Mouse (Mus musculus): ENCODE results near the gene Sit1.

Sit1 gene

DNA sequence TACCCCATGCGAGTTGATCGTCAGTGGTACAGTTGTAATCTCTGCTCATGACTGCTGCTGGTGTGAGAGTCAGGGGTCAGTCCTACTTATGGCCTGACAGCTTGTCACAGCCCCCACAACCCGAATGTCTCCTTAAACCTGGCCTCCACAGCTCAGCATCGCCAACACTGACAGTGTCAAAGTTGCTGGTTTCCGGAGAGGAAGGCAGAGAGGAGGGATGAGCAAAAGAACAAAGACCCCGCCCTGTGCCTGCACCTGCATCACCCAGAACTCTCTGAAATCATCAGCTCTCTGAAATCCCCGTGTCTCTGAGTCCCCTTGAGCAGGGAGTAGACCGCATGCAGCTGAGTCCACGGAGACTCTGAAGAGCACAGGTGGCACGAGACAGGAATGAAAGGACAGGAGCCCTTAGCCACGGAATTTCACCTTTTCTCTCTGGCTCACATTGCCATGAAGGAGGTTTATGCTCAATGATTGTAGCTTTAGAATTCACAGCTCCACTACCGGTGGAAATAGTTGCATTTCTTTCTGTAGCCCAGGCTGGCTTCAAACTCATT, at the start of gene Sit1:
Gene Sit1 (minus strand): TSS at position 200 of the 557 bp plus-strand sequence.
- in situ Hi-C loops (cut with MboI, MseI), result loop anchor here (5.0 kb wide), 1 partner anchor 41 kb away; the partner anchor contains the start of gene Tesk1

GRCm38 (mm10) chr4:43533270-43533669, 49.7 kb upstream of the Sit1 start:
- in situ Hi-C loops (cut with MboI, MseI), result no loop called here

DNA sequence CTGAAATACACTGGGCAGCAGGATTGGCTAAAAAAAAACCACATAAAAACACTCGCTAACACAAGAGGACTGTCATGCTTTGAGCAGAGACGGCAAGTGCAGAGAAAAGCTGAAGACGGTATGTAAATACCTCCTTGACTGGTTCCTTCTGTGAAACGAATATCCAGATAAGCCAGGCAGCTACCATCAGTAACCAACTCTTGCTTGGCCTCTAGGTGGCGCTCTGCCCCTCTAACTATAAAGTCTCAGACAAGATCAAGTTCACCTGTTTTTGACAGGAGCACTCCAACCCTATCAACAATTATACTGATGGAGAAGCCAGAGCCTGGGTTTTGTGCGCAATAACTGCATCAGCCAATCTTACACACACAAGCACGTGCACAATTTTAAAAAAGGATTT, 47.0 kb upstream of the Sit1 start:
- in situ Hi-C loops (cut with MboI, MseI), result no loop called here

DNA sequence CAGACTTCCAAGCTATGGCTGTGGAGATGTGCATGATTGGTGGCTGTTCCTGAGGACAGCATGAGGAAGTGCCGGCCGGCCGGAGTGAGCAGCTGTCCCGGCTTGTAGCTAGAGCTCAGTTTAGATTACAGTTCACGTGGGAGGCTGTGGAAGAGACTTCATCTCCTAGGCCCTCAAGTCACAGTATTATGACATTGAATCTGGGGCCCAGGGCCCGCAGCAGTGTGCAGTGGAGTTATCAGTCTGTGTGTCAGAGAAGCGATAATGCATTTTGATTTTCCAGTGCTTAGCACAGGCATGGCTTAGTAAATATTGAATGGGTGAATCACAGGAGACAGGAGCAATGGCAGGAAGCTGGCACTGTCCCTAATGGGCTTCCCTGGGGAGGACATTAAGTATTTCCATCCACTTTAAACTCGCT, 46.6 kb upstream of the Sit1 start:
- in situ Hi-C loops (cut with MboI, MseI), result no loop called here

DNA sequence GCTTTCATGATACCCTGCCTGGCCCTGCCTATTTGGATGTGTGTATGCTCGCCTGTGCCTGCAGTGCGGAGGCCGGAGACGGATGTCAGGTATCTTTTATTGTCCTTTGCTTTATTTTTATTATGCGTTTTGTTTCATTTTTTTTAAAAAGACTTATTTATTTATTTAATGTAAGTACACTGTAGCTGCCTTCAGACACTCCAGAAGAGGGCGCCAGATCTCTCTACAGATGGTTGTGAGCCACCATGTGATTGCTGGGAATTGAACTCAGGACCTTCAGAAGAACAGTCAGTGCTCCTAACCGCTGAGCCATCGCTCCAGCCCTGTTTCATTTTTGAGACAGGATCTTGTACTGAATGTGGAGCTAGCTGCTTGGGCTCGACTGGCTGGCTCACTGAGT, 45.0 kb upstream of the Sit1 start:
- in situ Hi-C loops (cut with MboI, MseI), result no loop called here

DNA sequence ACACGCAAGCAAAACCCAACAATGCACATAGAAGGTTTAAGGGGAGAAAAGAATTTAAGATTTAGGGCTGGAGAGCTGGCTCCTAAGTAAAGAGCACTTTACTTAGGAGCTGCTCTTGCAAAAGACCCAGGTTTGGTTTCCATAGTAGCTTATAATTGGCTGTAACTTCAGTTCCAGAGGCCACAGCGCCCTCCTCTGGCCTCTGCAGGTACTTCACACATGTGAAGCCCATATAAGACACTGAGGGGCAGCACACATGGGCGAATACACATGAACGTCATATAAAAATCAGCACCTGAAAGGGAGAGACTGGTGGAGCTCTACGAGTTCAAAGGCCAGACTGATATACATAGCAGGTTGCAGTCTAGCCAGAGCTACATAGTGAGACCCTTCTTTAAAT, 44.3 kb upstream of the Sit1 start:
- in situ Hi-C loops (cut with MboI, MseI), result no loop called here

GRCm38 (mm10) chr4:43519956-43520355, 36.4 kb upstream of the Sit1 start:
- in situ Hi-C loops (cut with MboI, MseI), result no loop called here

GRCm38 (mm10) chr4:43519551-43519950, 36.0 kb upstream of the Sit1 start:
- in situ Hi-C loops (cut with MboI, MseI), result no loop called here

- in situ Hi-C loops (cut with MboI, MseI), result no loop called here
Measured at GRCm38 (mm10) chr4:43515764-43516708, 32.5 kb upstream of the Sit1 start.

DNA sequence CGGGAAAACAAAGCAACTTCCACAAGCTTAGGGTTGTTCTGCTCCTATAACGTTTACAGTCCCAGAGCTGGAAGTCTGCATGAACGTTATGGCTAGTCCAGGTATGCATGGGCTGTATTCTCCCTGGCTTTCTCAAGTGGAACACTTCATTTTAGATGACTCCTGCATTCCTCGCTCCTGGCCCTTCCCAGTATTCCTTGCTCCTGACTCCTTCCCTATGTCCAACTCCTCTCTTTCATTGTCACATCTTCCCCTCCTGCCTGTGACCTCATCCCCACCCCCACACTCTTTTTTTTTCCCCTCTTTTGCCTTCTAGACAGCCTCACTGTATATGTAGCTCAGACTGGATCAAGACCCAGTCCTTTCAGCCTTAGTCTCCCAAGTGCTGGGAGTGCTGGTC, 30.3 kb upstream of the Sit1 start:
- in situ Hi-C loops (cut with MboI, MseI), result no loop called here

DNA sequence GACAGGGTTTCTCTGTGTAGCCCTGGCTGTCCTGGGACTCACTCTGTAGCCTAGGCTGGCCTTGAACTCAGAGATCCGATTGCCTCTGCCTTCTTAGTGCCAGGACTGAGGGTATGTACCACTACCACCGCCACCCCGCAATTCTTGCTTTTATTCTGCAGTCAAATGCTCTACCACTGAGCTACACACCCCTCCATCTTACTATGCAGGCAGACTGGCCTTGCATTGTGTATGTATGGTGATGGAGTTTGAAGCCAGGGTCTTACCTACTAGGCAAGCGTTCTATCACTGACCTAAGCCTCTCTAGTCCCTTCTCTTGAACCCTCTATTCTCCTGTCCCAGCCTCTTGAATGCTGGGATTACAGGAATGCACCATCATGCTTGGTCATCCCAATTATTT, 29.8 kb upstream of the Sit1 start:
- in situ Hi-C loops (cut with MboI, MseI), result no loop called here

GRCm38 (mm10) chr4:43512653-43513052, 29.1 kb upstream of the Sit1 start:
- in situ Hi-C loops (cut with MboI, MseI), result no loop called here

DNA sequence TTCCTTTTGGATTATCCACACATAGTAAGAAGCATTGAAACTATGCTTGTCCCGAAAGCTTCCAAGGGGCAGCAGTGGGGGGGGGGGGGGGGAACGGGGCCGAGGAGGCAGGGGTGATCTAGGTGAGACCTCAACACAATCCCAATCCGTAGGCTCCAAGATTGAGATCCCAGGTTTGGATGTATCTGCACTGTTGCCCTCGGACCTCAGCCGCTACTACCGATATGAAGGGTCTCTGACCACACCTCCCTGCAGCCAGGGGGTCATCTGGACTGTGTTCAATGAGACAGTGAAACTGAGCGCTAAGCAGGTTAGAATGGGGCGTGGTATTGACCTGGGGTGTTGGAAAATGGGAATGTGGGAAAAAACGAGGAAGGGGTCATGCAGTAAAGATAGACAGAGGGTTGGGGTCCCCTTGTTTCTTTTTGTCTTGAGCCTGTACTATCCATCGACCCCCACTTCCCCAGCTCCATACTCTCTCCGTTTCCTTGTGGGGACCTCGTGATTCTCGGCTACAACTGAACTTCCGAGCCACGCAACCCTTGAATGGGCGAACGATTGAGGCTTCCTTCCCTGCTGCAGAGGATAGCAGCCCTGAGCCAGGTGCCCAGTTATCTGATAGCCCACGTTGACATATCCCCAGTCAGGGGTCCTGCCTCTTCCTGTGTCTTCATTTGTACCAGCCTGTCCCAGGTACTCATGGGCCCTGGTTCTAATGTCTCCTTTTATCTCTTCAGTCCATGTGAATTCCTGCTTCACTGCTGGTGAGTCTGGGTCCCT, 28.3 kb upstream of the Sit1 start:
- in situ Hi-C loops (cut with MboI, MseI), result no loop called here

DNA sequence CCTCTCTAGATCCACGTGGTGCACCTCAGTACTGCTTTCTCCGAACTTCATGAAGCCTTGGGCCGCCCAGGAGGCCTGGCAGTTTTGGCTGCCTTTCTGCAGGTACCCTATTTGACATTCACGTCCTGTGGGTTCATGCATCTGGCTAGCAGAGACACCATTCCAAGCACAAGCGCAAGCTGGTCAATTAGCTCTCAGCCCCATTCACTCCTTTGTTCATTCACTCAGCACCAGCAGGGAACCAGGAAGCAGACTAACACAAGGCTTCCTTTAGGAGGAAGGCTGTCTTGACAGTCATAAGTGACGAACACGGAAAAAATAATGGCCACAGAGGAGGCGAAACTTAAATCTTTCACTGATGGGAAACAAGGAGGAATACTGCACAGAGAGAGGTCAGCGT, 25.6 kb upstream of the Sit1 start:
- in situ Hi-C loops (cut with MboI, MseI), result no loop called here

DNA sequence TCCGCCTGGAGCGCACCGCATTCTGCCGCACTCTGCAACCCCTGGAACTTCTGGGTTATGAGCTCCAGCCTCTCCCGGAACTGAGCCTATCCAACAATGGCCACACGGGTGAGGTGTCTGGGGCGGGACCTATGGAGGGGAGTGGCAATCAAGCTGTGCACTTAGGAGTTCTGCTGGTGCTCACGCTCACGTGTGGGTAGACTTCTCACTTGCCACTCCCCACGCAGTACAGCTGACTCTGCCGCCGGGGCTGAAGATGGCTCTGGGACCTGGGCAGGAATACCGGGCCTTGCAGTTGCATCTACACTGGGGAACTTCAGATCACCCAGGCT, 25.1 kb upstream of the Sit1 start:
- in situ Hi-C loops (cut with MboI, MseI), result no loop called here

DNA sequence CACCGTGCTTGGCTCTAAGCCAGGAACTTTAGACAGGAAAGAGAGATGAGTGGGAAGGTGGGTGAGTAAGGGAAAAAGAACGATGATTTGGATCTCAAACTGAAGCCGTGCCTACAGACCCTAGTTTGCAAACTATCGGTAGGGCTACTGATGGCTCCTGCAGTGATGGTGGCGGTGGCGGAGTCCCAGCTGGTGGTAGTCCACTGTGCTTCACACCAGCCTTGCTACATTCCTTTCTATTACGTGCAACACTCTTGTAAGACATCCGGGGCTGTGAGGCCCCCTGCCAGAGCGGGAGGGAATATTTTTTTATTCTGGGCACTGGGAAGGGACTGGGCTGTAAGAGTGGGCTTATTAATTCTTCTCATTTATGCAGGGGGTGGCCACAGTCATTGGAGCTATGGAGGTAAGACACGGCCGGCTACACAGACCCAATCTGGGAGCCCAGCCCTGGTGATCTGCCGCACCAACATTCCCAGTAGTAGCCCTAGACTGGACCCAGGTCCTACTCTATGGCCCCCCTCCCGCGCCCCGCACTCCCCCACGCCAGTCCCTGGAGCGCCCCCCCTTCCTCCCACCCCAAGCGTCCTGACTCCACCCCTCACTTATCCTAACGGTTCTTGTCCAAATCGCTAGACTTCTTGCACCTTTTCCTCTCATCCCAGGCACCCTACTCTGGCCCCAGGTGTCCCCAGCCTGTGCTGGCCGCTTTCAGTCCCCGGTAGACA, 24.6 kb upstream of the Sit1 start:
- in situ Hi-C loops (cut with MboI, MseI), result no loop called here

GRCm38 (mm10) chr4:43506536-43507185, 23.1 kb upstream of the Sit1 start, which contains the start of gene Car9:
Gene Car9, plus strand, starts transcription at chr4:43506966.
- in situ Hi-C loops (cut with MboI, MseI), result no loop called here

DNA sequence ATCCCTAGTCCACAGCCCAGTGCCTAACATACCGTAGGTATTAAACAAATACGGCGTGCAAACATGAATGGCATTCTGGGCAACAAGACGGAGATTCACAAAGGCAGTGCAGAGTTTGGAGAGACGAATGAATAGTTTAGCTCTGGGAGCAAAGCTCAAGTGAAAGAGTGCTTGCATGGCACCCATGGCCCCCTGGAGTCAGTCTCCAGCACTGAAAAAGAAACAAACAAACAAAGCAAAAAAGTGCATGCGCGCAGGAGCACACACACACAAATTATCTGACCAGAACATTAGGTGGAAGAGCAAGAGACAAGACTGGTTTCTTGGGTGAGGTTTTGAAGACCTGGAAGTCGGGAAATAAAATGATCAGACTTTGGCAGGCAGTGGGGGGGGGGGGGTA, 22.5 kb upstream of the Sit1 start:
- in situ Hi-C loops (cut with MboI, MseI), result no loop called here

GRCm38 (mm10) chr4:43504269-43504668, 20.7 kb upstream of the Sit1 start:
- in situ Hi-C loops (cut with MboI, MseI), result no loop called here

DNA sequence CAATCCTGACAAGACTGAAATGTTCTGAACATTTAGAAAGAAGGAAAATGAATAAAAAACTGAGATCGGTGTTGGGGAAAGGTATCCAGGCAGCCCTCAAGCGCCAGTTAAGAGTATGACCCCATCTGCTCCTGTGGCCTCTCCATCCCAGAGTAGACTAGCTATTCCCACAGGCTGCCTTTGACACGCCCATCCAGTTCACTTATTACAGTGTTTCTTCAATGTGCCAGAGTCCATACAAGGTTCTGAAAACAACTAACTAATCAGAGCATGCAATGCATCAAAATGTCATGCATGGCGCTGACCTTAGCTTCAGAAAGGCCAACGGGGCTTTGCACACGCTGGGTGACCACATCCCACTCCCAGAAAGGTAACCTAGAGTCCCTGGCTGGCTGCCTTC, 20.0 kb upstream of the Sit1 start:
- in situ Hi-C loops (cut with MboI, MseI), result no loop called here

- in situ Hi-C loops (cut with MboI, MseI), result no loop called here
Measured at GRCm38 (mm10) chr4:43503041-43503440, 19.5 kb upstream of the Sit1 start.
